Mouse (Mus musculus): ENCODE measurements at regions not wholly inside any gene's neighbourhood (a gene's known extent, or its start where the extent isn't known, plus 50 kb on each side); places are given as distances from the start of the nearest gene placed in this dataset.
"Not testable (repeated sequence)": the region's sequence is repeated elsewhere in the genome, so short reads cannot be mapped to it uniquely, and the experiment has no call there.

DNA sequence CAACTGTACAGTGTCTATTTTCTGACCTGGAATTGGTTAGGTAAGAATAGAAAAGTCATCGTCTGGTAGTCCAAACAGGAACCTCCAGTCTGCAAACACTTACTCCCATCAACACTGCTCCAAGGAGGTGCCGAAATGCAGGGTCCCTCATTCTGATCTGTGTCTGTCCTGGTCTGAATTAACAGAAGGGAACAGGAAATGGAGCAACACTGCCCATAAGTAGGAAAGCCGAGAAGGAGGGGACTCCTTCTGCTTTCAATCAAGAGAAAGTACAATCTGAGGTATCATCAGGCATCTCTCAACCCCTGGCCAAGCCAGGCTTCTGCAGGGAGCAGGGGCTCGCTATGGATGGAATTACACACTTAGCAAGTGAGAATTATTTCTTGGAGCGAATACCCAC lies 562.4 kb upstream of the 2610301B20Rik start:
- DNase-seq (ENCODE audit: low spot score in 2 of 2): no peak

DNA sequence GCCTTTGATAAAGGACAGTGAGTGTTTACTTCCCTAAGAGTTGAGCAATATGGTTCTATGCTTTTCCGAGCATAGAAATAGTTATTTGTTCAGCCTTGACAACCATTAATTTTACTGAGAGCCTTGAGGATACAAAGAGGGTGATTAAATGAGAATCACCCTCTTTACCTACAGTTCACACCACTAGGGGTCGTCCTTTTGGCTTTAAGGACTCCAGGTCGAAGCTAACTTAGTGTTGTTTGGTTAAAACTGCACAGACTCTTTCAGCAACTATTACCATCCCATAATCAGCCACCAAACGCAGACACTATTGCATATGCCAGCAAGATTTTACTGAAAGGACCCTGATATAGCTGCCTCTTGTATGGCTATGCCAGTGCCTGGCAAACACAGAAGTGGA lies 559.2 kb upstream of the 2610301B20Rik start:
- no peak for DNase-seq (ENCODE audit: low spot score in 2 of 2)

DNA sequence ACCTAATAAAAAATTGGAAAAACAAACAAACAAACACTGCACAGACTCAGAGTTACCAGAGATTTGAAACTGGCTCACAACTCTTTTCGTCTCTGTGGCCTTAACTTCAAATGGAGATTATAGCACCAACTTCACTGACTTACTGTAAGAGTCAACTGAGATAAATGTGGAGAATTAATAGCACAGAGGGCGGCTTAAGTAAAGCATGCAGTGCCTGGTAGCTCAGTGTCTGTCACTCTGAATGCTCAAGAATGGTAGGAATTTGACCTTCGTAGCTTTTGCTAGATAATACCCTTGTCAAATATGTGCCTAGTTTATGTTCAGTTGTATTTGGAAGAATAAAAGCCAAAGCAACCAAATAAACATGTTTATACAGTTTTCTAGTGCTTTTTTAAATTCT lies 558.4 kb upstream of the 2610301B20Rik start:
- no peak for DNase-seq (ENCODE audit: low spot score in 2 of 2)

DNA sequence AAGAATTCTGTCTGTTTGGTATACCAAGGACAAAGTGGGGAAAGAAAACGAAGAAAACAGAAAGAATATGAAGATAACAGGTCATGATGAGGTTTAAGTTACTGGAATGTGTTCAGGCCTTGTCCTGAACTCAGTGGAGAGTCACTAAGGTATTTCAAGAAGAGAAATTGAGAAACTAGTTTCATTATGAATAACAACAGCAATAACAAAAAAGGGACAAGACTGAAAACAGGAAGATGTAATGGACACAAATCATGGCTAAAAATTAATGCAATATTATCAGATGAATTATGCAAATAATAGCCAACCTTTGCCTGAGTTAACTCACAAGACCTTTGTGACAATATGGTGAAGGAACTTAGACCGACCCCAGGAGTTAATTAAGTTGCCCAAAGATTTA lies 530.2 kb upstream of the 2610301B20Rik start:
- no peak for DNase-seq (ENCODE audit: low spot score in 2 of 2)

DNA sequence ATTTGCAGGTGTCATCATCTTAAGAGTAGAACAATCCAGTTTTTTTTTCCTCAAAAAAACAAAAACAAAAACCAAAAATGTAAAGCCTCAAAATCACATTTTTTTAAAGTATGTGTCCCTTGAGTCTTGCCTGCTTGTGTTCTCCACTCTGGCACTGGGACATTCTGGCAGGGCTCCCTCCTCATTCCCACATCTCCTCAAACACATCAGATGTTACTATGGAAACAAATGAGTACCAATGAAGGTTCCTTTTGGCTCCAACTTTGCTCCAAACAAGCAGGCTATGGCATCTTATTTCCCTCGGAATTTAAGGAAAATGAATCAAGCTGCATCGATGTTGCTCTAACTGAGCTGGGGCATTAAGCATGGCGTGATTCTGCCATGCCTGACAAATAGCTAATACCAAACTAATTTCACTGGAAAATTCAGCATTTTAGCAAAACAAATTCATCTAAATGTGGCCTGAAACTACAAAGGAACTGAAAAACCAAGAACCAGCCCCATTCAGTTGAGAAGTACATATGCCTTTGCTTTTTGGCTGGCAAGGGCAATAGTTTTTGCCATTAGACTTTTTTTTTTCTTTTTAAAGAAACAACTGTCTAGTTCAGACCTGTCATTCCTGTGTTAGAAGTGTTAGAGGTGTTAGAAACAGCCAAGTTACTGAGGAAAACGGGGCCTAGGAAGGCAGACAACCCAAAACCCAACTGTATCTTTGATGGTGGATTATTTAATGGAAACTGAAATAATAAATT lies 522.2 kb upstream of the 2610301B20Rik start:
- DNase-seq (ENCODE audit: low spot score in 2 of 2): no peak

DNA sequence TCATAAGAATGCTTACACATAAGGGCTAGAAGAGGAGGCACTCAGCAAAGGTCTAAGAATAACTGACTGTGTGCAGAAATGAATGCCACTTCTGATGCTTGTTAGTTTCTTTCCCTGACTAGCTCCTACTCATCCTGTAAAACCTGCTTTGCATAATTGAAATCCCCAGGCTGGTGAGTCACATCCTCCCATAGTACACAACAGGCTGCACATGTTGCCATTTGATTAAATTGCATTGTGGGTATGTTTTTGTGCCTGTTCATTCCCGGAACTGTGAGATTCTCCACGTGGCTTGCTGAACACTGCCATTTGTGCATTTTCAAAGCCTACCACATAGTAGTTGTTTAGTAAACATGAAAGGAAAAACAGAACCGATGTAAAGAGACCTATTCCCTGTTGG lies 516.7 kb upstream of the 2610301B20Rik start:
- no peak for DNase-seq (ENCODE audit: low spot score in 2 of 2)

DNA sequence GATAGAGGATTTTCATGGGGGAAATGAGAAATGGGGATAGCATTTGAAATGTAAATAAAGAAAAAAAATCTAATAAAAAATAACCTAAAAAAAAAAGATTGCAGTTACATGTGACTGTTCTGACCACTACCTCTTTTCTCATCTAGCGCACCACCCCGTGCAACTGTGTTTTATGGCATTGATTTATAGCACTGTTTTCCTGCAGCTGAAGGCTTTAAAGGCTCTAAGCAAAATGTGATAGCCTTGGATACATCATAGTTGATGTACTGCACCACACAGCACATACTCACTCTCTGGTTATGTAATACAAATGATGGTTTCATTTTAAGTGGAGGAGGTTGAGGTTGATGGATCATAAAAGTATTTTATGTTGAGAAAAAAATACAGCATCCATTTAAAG lies 484.5 kb upstream of the 2610301B20Rik start:
- no peak for DNase-seq (ENCODE audit: low spot score in 2 of 2)

DNA sequence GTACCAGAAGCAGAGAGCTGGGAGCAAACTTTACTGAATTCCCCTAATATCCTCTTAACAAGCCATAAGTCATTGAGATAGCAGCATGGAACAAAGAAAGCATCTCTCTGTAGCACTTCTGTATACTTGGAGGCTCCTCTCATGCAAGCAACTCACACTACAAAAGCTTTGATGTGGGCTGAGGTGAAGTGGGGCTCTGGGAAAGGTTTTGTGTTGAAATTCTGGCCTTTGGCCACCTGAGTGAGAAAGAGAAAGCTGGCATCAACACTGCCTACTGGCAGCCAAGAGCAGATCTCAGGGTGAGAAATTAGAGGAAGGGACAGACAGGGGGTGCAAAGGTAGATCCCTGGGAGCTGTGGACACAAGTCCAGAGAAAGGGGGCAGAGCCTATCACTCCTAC lies 477.0 kb upstream of the 2610301B20Rik start:
- DNase-seq (ENCODE audit: low spot score in 2 of 2): no peak

DNA sequence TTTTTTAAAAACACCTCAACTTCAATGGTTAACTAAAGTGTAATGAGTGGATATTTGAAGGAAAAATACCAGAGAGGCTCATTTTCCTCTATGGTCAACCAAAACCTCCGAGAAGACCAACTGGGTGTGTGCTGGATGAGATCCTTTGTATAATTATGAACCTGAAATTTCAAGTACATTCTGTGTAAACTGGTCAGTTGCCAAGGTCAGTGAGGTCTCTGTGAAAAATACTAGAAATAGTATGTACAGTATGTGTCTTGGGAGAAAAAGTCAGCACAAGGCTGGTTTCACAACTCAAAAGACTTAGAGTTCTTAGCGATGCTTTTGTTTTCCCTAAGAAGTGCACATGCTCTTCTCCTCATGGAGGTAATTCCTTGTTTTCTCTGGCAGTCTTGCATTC lies 476.2 kb upstream of the 2610301B20Rik start:
- no peak for DNase-seq (ENCODE audit: low spot score in 2 of 2)

DNA sequence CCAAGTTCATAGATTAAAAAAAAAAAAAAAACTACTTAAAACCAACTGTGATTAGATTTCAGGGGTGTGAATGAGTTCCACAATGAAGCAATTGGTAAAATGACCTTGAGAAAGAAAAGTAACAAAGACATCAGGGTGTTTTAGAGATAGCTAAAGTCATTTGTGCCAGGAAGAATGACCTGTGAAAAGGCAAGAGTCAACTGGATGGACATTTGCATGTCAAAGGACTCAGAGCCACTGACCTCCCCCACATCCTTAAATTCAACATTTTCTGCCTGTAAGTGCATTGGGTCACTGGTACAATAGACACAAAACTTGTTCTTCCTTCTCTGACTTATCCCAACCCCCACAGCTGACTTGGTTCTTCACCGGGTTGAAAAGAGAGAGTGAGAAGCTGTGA lies 474.6 kb upstream of the 2610301B20Rik start:
- no peak for DNase-seq (ENCODE audit: low spot score in 2 of 2)

DNA sequence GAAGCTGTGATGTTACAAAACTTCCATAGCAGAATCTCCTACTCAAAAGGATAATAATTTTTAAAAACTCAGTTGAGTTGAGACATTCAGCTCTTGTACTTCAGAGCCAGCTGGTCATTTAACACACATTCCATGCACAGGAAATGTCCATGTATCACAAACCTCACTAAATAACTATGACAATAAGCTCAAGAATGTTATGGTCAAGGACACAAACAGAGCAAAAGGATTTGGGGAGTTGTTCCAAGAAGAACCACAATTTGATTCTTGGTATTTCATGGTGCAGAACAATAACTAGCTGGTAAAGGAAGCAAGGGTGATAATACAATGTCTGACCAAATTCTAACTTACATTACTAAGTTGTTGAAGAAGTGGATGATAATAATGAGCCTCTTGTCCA lies 471.4 kb upstream of the 2610301B20Rik start:
- DNase-seq (ENCODE audit: low spot score in 2 of 2): no peak

DNA sequence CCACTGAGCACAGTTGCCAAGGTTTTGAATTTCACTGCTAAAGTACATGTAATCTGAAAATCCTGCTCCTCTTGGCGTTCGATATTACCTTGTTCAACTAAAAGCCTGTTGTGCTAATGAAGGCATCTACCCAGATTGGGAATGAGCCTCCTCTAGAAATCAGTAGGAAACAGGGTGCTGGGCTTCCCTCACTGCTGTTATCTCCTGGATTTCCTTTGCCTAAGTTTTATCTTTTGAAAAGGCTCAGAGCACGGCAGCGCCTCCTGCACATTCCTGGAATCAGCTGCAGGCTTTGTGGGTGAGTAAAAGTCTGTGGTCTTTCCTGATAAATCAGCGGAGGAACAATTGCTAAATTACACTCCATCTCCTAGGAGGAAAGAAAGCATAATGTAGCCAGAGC lies 469.9 kb upstream of the 2610301B20Rik start:
- DNase-seq (ENCODE audit: low spot score in 2 of 2): no peak

DNA sequence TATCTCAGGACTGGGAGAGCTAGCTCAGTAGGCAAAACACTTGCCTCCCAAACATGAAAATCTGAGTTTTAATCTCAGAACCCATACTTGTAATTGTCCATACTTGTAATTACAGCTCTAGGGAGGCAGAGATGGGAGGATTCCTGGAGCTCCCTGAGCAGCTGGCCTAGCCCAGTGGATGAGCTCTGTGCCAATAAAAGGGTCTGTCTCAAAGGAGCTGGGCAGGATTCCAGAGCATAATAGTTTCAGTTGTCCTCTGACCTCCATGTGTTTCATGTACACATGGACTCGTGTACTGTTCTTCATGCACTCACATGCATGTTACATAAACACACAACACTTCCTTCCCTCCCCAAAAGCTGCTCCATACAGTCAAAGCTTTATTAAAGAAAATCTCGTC lies 469.2 kb upstream of the 2610301B20Rik start:
- no peak for DNase-seq (ENCODE audit: low spot score in 2 of 2)

DNA sequence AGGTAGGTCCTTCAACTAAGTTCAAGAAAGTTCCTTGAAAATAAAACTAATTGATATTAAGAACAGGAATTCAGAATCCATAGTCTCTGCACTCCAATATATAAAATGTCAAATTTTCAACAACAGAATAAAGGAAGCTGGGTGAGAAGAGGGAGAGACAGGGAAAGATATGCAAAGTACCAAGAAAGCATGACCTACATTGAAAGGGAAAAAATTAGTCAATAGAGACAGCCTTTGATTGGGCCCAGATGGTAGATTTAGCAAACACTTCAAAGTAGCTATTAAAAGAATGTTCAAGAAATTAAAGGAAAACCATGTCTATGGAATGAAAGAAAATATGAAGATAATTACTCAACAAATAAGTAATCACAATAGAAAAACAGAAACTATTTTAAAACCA lies 460.0 kb upstream of the 2610301B20Rik start:
- DNase-seq (ENCODE audit: low spot score in 2 of 2): no peak

DNA sequence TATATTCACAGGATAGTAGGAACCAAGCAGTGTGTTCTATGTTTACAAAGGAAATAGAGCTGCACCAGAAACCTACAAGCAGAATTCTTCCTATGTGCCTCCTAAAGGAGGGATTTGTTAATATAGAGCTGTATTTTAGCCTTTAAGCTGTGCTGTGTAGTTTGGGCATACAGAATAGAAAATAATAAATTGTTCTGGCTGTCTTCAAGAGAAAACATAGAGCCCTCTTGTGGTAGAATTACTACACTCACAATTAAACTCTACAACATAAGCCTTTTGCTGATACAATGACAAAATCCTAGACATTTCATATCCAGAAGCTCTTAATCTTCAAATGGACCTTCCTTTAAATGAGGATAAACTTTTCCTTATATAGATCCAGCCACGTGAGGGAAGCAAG lies 452.9 kb upstream of the 2610301B20Rik start:
- DNase-seq (ENCODE audit: low spot score in 2 of 2): no peak

DNA sequence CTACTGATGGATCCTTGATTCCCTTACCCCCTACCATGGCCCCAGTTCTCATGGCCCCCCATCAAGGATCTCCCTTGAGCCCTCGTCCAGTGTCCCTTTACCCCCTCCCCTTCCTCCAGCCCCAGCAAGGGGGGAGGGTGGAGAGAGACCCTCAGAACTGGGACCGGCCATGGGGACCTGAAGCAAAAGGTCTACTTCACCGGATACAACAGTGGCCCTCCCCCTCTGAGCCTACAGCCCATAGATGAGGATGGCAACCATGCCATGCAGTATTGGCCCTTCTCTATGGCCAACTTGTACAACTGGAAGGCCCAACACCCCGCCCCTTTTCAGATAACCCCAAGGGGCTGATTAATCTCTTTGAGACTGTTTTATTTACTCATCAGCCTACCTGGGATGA lies 439.9 kb upstream of the 2610301B20Rik start:
- DNase-seq (ENCODE audit: low spot score in 2 of 2): no peak

DNA sequence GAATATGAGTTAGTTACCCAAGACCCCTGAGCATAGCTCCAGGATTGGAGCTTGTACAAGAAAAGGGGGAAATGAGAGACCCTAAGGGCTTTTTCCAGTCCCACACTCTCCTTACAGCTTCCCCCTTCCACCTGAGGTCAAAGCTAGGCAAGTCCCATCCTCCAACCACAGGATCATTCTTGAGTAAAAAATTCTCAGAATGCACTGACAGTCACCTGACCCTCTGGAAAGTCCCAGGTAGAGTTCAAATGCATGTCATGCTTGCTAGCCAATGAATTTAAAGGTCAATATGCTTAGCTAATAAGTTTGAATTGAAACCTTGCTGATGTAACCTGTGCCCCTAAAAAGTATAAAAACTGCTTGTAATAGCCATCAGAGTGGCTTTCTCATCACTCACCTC lies 434.4 kb upstream of the 2610301B20Rik start:
- DNase-seq (ENCODE audit: low spot score in 2 of 2): not testable (repeated sequence)

DNA sequence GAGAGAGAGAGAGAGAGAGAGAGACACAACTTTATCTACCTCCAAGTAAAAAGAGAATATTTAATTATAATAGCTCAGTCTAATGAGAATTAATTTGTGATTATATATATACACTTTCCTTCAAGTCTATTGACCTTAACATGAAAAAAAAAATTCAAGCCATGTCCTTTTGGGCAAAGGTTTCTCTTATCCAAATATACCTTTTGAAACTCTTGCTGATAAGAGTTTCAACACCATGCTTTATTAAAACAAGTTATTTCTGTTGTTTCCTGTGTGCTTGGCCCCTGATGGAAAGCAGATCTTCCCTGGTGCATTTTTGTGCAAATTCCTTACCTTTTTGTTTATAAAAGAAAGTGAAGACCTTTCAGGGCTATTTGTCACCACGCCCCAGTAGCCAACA lies 414.7 kb upstream of the 2610301B20Rik start:
- DNase-seq (ENCODE audit: low spot score in 2 of 2): no peak

DNA sequence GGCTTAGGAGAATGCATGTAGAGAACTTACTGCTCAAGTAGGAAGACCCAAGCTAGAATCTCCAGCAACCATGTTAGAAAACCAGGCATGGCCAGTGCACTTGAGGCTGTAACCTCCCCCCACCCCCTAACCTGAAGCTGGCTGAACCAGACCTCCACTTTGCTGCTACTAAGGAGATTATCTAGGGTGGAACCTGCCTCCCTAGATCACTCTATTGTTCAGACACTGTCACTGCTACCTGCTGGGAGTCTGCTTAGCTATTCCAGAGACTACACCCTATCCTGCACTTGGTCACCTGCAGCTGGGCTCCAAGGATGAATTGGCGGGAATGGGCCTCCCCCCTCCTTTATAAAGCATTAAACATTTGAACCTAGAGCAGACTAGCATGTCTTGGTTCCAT lies 393.4 kb upstream of the 2610301B20Rik start:
- no peak for DNase-seq (ENCODE audit: low spot score in 2 of 2)

DNA sequence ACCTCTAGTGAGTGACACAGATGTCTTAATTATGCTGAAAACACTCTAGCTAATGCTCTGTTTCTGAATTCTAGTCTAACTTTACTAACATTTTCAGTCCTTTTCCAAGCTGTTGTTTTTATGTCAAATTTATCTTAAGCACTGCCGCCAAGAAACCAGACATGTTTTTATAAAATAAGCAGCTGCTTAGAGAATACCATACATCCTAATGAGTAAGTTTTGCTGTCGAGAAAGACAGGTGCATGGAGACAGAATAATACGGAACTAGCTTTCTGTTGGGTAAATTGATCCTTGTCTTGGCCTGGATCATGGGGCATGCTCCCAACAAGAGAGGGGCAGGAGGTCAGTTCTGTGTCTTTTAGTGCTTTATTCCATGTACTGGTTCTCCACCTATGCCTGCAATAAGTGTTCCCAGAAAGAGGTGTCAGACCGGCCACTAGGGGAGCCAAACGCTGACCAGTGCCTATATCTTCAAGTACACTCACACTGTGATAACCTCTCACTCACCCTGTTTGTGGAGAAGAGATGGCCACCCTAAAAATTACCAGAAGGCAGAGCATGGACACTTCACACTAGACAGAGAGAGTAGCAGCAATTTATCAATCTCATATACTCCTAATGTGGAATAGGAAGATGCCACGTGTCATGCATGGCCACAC lies 366.0 kb upstream of the 2610301B20Rik start:
- DNase-seq (ENCODE audit: low spot score in 2 of 2): peak in 1 of 2 experiments; percentile 5

DNA sequence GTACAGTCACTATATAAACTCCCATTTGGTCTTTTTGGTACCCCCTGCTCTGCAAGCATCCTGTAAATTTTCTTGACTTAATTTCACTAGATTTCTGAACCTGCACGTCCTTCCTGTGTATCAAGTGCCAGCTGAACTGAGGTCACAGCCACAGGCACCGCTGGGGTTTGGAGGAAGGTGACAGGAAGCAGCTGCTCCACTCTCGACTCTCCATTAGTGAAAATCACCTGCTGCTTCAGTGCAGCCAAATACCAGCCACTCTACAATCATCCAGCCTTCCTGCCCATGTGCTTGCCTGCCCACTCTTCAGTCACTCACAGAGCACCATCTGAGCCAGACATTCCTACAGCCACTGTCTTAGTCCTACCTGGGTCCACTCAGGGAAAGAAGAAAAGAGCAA lies 364.3 kb upstream of the 2610301B20Rik start:
- DNase-seq (ENCODE audit: low spot score in 2 of 2): no peak

DNA sequence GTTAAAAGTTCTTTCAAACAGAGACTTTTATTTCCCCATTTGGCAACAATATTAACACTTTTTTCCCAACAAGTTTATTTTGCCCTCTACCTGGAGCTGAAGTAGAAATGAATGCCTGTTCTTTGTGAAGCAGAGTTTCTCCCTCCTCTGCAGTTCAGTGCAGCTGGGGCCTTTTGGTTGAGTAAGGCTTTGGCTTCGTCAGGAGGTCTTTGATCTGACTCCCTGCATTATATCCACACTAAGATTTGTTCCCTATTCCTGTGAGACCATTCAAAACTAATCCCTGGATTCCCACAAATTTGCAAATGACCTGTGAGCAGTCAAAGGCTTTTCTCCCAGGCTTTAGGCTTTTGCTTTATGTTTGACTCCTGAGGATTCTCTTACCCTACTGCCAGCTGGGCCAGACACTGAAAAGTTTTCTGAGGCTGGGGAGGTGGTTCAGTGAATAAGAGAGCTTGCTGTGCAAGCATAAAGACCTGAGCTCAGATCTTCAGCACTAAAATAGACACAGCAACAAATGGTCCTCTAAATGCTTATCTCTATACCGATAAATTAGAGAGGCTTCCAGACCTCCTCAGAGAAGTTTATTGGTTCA lies 323.5 kb upstream of the 2610301B20Rik start:
- no peak for DNase-seq (ENCODE audit: low spot score in 2 of 2)

DNA sequence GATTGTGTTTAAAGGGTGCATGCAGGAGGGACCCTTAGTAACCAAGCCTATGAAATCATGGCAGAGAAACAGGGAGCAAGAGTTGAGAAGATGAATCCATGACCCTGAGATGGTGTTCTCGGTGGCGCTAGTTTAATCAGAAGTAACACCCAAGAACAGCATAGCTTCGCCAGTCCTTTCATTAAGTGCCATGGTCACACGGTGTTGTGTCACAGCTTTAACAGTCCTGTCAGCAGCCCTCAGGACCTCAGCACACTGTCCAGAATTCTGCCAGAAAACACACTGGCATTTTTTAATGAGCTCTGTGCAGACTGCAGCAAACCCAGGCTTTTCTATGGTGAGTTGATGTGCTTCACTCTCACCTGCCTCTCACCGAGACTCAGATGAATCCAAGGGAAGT lies 320.6 kb upstream of the 2610301B20Rik start:
- no peak for DNase-seq (ENCODE audit: low spot score in 2 of 2)

Data from cerebellum, postnatal 4 days (tissue).